Mouse (Mus musculus): ENCODE data around the gene Ugt1a7c. TPM values are rescaled to one million over a fixed set of nuclear protein-coding genes. Genes with fewer than 3 reads are reported as not detected.
"Not testable (repeated sequence)": the region's sequence is repeated elsewhere in the genome, so short reads cannot be mapped to it uniquely, and the experiment has no call there.

Gene Ugt1a7c
- polyA plus RNA-seq (2015; fragmentation: Nextera tagmentation; extraction: Ambion mirVana) = 0.94 and 1.1 TPM in 2 replicates

- 70% methylated on average over 10 of the region's 10 CpGs for WGBS
Measured at GRCm38 (mm10) chr1:88094941-88095492, at the start of gene Ugt1a7c. Ugt1a7c (plus strand) TSS chr1:88095062.

DNA sequence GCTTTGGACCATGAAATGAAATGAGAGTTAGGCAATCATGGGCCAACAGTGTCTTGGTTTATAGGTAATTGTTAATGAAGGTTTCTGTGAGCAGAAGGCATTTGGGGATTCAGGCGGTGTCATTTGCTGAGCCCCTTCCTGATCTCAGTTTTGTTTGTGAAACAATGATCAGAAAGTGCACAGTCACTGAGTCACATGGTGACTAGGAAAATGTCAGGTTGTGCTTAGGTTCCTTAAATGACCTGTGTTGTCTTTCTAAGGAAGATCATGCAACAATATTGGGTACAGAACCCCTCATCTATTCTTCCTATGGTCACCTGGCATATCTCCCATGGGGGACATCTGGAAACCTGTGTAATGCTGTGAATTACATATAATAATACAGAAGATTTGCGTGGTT, 47.5 kb upstream of the Ugt1a7c start:
- not testable (repeated sequence) for H3K9me3 ChIP-seq (replicated peaks; ENCODE audit: control insufficient read depth, low read length, poor library complexity, severe bottlenecking); H3K9ac ChIP-seq (ENCODE audit: low read depth, low read length); H3K27me3 ChIP-seq (ENCODE audit: control insufficient read depth, insufficient read depth, low read depth, low read length); H3K4me3 ChIP-seq (ENCODE audit: low read depth, low read length); H3K27ac ChIP-seq (ENCODE audit: low read length); H3K36me3 ChIP-seq (ENCODE audit: control insufficient read depth, insufficient read depth, low read length); ATAC-seq; H3K4me2 ChIP-seq (ENCODE audit: low read length); H3K4me1 ChIP-seq (ENCODE audit: control insufficient read depth, insufficient read depth, low read length)
- WGBS = 95% methylated on average over 2 of the region's 2 CpGs

More at GRCm38 (mm10) chr1:88094941-88095492, at the start of gene Ugt1a7c:
- Histone ChIP-seq H3K9ac (ENCODE audit: low read depth, low read length) (no peak within 1 kb of the TSS), H3K4me3 (ENCODE audit: low read depth, low read length) (no peak within 1 kb of the TSS), H3K27me3 (ENCODE audit: control insufficient read depth, insufficient read depth, low read depth, low read length) (no peaks in the 10 kb centered on the region), H3K9me3 (replicated peaks; ENCODE audit: control insufficient read depth, low read length, poor library complexity, severe bottlenecking) (no peaks in the 10 kb centered on the region), H3K4me2 (ENCODE audit: low read length) (no peak within 1 kb of the TSS), H3K27ac (ENCODE audit: low read length) (no peak within 1 kb of the TSS), H3K4me1 (ENCODE audit: control insufficient read depth, insufficient read depth, low read length) (no peaks in the 10 kb centered on the region), H3K36me3 (ENCODE audit: control insufficient read depth, insufficient read depth, low read length) (no peaks in the 10 kb centered on the region)
- no peak for ATAC-seq

GRCm38 (mm10) chr1:88055088-88055487, 39.8 kb upstream of the Ugt1a7c start, which contains the start of gene Ugt1a10:
Ugt1a10 (plus strand) TSS chr1:88055388.
- Histone ChIP-seq H3K4me2 (ENCODE audit: low read length) (no peak within 1 kb of the TSS), H3K4me3 (ENCODE audit: low read depth, low read length) (no peak within 1 kb of the TSS), H3K36me3 (ENCODE audit: control insufficient read depth, insufficient read depth, low read length) (no peaks in the 10 kb centered on the region), H3K4me1 (ENCODE audit: control insufficient read depth, insufficient read depth, low read length) (no peaks in the 10 kb centered on the region), H3K27ac (ENCODE audit: low read length) (no peak within 1 kb of the TSS), H3K9me3 (replicated peaks; ENCODE audit: control insufficient read depth, low read length, poor library complexity, severe bottlenecking) (no peaks in the 10 kb centered on the region), H3K9ac (ENCODE audit: low read depth, low read length) (no peak within 1 kb of the TSS), H3K27me3 (ENCODE audit: control insufficient read depth, insufficient read depth, low read depth, low read length) (no peaks in the 10 kb centered on the region)
- ATAC-seq = no peak
- 83% methylated on average over 1 of the region's 1 CpGs for WGBS

GRCm38 (mm10) chr1:88066472-88067102, 28.3 kb upstream of the Ugt1a7c start:
- H3K4me2 ChIP-seq (ENCODE audit: low read length); H3K9me3 ChIP-seq (replicated peaks; ENCODE audit: control insufficient read depth, low read length, poor library complexity, severe bottlenecking); H3K36me3 ChIP-seq (ENCODE audit: control insufficient read depth, insufficient read depth, low read length); H3K27ac ChIP-seq (ENCODE audit: low read length); H3K9ac ChIP-seq (ENCODE audit: low read depth, low read length); H3K4me3 ChIP-seq (ENCODE audit: low read depth, low read length); H3K27me3 ChIP-seq (ENCODE audit: control insufficient read depth, insufficient read depth, low read depth, low read length); ATAC-seq; H3K4me1 ChIP-seq (ENCODE audit: control insufficient read depth, insufficient read depth, low read length): not testable (repeated sequence)
- WGBS = 63% methylated on average over 1 of the region's 2 CpGs

DNA sequence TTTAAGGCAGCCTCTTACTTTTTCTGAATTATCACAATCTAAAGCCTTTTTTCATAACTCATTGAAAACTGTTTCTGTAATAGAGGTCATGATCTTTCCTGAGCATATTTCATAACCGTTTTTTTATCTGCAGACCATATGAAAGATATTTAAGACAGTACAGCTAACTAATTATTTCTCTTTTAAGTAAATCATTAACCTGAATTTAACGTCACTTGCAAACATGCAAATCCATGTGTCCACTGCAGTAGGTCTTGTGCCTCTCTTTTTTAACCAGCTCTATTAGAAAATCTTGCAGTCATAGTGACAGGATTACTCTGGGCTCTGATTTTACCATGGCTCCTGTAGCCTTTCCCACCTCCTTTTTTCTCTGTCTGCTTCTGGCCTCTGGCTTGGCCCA, 24.4 kb upstream of the Ugt1a7c start, which contains the start of gene Ugt1a9:
Gene Ugt1a9 (plus strand): TSS at position 306 of the 400 bp plus-strand sequence.
- no peak for ATAC-seq
- Histone ChIP-seq H3K4me2 (ENCODE audit: low read length) (no peak within 1 kb of the TSS), H3K9me3 (replicated peaks; ENCODE audit: control insufficient read depth, low read length, poor library complexity, severe bottlenecking) (no peaks in the 10 kb centered on the region), H3K27me3 (ENCODE audit: control insufficient read depth, insufficient read depth, low read depth, low read length) (no peaks in the 10 kb centered on the region), H3K9ac (ENCODE audit: low read depth, low read length) (no peak within 1 kb of the TSS), H3K4me1 (ENCODE audit: control insufficient read depth, insufficient read depth, low read length) (no peaks in the 10 kb centered on the region), H3K4me3 (ENCODE audit: low read depth, low read length) (no peak within 1 kb of the TSS), H3K36me3 (ENCODE audit: control insufficient read depth, insufficient read depth, low read length) (no peaks in the 10 kb centered on the region), H3K27ac (ENCODE audit: low read length) (no peak within 1 kb of the TSS)
- WGBS = 84% methylated on average over 2 of the region's 2 CpGs

DNA sequence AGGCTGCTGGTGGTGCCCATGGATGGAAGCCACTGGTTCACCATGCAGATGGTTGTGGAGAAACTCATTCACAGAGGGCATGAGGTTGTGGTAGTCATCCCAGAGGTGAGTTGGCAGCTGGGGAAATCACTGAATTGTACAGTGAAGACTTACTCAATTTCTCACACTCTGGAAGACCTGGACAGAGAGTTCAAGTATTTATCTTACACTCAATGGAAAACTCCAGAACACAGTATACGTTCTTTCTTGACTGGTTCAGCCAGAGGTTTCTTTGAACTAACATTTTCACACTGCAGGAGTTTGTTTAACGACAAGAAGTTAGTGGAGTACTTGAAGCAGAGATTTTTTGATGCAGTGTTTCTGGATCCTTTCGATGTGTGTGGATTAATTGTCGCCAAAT, 24.0 kb upstream of the Ugt1a7c start:
- no peak overlapping the region for H3K4me2 ChIP-seq (ENCODE audit: low read length)
- H3K4me1 ChIP-seq (ENCODE audit: control insufficient read depth, insufficient read depth, low read length) = no peaks in the 10 kb centered on the region
- ATAC-seq = no peak
- H3K27me3 ChIP-seq (ENCODE audit: control insufficient read depth, insufficient read depth, low read depth, low read length) = no peaks in the 10 kb centered on the region
- no peak overlapping the region for H3K9ac ChIP-seq (ENCODE audit: low read depth, low read length)
- 86% methylated on average over 4 of the region's 4 CpGs for whole genome bisulfite sequencing
- H3K36me3 ChIP-seq (ENCODE audit: control insufficient read depth, insufficient read depth, low read length) = no peaks in the 10 kb centered on the region
- no peak overlapping the region for H3K27ac ChIP-seq (ENCODE audit: low read length)
- H3K9me3 ChIP-seq (replicated peaks; ENCODE audit: control insufficient read depth, low read length, poor library complexity, severe bottlenecking) = no peaks in the 10 kb centered on the region
- no peak overlapping the region for H3K4me3 ChIP-seq (ENCODE audit: low read depth, low read length)

GRCm38 (mm10) chr1:88074471-88074870, 20.4 kb upstream of the Ugt1a7c start:
- no peak overlapping the region for H3K27ac ChIP-seq (ENCODE audit: low read length)
- H3K27me3 ChIP-seq (ENCODE audit: control insufficient read depth, insufficient read depth, low read depth, low read length) = no peaks in the 10 kb centered on the region
- H3K9ac ChIP-seq (ENCODE audit: low read depth, low read length) = no peak overlapping the region
- no peaks in the 10 kb centered on the region for H3K36me3 ChIP-seq (ENCODE audit: control insufficient read depth, insufficient read depth, low read length)
- WGBS = 85% methylated on average over 2 of the region's 2 CpGs
- no peak for ATAC-seq
- H3K4me2 ChIP-seq (ENCODE audit: low read length) = no peak overlapping the region
- no peaks in the 10 kb centered on the region for H3K9me3 ChIP-seq (replicated peaks; ENCODE audit: control insufficient read depth, low read length, poor library complexity, severe bottlenecking)
- H3K4me3 ChIP-seq (ENCODE audit: low read depth, low read length) = no peak overlapping the region
- H3K4me1 ChIP-seq (ENCODE audit: control insufficient read depth, insufficient read depth, low read length) = no peaks in the 10 kb centered on the region

DNA sequence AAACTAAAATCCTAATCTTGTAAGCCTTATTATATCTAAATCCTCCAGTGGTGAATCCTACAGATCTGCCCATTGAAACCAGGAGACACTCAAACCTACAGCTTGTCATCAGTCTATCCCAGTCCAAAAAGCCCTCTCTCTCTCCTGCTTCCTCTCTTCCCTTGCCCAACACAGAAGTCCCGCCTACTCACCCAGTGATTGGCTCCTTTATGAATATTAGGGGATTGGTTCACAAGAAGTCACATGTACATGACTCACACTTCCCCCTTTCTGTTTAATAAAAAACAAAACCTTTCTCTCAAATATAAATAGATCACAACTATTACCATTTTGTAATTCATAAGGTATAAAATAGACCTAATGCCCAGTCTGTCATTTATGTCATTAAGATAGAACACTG, 17.7 kb upstream of the Ugt1a7c start:
- WGBS = 100% methylated on average over 1 of the region's 1 CpGs

GRCm38 (mm10) chr1:88081670-88082069, 13.2 kb upstream of the Ugt1a7c start:
- Histone ChIP-seq H3K4me3 (ENCODE audit: low read depth, low read length) (no peak overlapping the region), H3K9ac (ENCODE audit: low read depth, low read length) (no peak overlapping the region), H3K36me3 (ENCODE audit: control insufficient read depth, insufficient read depth, low read length) (no peaks in the 10 kb centered on the region), H3K9me3 (replicated peaks; ENCODE audit: control insufficient read depth, low read length, poor library complexity, severe bottlenecking) (no peaks in the 10 kb centered on the region), H3K27me3 (ENCODE audit: control insufficient read depth, insufficient read depth, low read depth, low read length) (no peaks in the 10 kb centered on the region), H3K4me1 (ENCODE audit: control insufficient read depth, insufficient read depth, low read length) (no peaks in the 10 kb centered on the region), H3K27ac (ENCODE audit: low read length) (no peak overlapping the region), H3K4me2 (ENCODE audit: low read length) (no peak overlapping the region)
- WGBS = 93% methylated on average over 1 of the region's 1 CpGs
- no peak for ATAC-seq

More for the DNA sequence above, 17.7 kb upstream of the Ugt1a7c start:
- H3K4me1 ChIP-seq (ENCODE audit: control insufficient read depth, insufficient read depth, low read length) = no peaks in the 10 kb centered on the region
- H3K36me3 ChIP-seq (ENCODE audit: control insufficient read depth, insufficient read depth, low read length) = no peaks in the 10 kb centered on the region
- H3K27me3 ChIP-seq (ENCODE audit: control insufficient read depth, insufficient read depth, low read depth, low read length) = no peaks in the 10 kb centered on the region
- no peaks in the 10 kb centered on the region for H3K9me3 ChIP-seq (replicated peaks; ENCODE audit: control insufficient read depth, low read length, poor library complexity, severe bottlenecking)
- ATAC-seq = no peak
- no peak overlapping the region for H3K27ac ChIP-seq (ENCODE audit: low read length)
- no peak overlapping the region for H3K4me3 ChIP-seq (ENCODE audit: low read depth, low read length)
- no peak overlapping the region for H3K9ac ChIP-seq (ENCODE audit: low read depth, low read length)
- H3K4me2 ChIP-seq (ENCODE audit: low read length) = no peak overlapping the region

Data from midbrain, embryonic 16.5 days (tissue).